Mouse (Mus musculus) spleen, adult 12 weeks (tissue): Measurements from ENCODE around the gene Olfr806.

ENCODE experiments used
- DNase-seq: peaks from one replicate; pipeline ENCODE4 v3.0.0; 2022; ENCODE audit warnings: low spot score

Gene Olfr806

GRCm38 (mm10) chr10:129741821-129742220, at the start of gene Olfr806:
Olfr806 (minus strand) TSS chr10:129741921.
- DNase-seq = no peak

- no peak for DNase-seq
Measured at GRCm38 (mm10) chr10:129778123-129778522, 36.4 kb upstream of the Olfr806 start.

- DNase-seq = no peak
Measured at GRCm38 (mm10) chr10:129774338-129774737, 32.6 kb upstream of the Olfr806 start, which contains the start of gene Olfr809. Olfr809 (plus strand) TSS chr10:129774638.

- no peak for DNase-seq
Measured at GRCm38 (mm10) chr10:129765182-129765581, 23.5 kb upstream of the Olfr806 start, which contains the start of gene Olfr808. Olfr808 (plus strand) TSS chr10:129765482.

DNA sequence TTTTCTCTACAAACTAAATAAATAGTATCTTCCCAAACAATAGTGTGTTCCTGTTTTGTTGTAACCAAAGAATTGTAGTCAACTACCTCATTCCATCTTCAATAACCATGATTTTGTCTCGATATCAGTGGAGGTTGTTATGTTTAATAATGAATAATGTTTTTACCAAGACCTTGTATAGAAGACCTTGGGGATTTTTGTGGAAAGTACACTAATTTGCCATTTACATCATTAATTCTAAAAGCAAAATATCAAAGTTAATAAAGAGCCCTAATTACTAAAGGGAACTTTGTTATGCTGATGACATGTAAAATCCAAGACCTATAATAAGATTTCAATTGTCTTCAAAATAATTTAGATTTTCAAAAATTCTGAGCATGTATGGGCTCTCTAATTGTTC, 16.0 kb upstream of the Olfr806 start, which contains the start of gene Olfr807:
Gene Olfr807, minus strand, starts transcription at position 101 of the 400 bp plus-strand sequence.
- DNase-seq = no peak

GRCm38 (mm10) chr10:129729275-129729674, 12.4 kb downstream of the Olfr806 start, which contains the start of gene Olfr805:
Olfr805 (minus strand) TSS chr10:129729375.
- DNase-seq = no peak

DNA sequence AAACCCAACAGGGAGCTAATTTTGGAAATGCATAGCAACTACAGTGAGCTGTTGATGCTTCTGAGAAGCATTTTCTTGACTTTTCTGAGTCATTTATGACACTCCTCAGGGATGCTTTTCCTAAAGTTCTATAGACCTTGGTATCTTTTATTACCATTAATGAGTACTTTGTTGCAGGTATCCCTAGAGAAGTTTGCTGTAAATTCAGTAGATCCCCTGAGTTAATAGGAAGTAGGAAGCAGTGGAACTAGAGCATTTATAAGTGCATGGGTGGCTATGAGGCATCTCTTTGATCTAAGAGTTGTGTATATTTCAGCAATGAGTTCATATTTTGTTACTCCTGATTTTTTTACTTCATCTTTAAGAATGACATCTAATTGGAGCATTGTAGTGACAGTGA, 38.8 kb downstream of the Olfr806 start, which contains the start of gene Olfr804:
Gene Olfr804, plus strand, starts transcription at position 301 of the 400 bp plus-strand sequence.
- DNase-seq = no peak

DNA sequence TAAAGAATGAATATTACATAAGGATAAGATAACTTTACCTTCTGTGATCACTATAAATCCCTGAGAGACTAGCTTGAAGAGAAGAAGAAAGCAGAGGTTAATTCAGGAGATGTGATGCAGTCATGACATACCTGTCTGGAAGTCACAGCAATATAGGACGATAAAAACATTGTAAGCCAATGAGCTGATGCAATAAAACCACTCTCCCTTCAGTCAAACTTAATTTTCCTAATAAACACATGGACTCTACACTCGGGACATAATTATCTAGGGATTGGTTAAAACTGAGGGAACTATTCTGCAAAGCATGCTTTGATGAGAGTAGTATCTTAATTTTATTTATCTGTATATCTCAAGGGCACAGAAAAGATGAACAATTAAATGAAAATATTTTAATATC, 47.5 kb downstream of the Olfr806 start, which contains the start of gene Olfr803:
Gene Olfr803, minus strand, starts transcription at position 101 of the 400 bp plus-strand sequence.
- no peak for DNase-seq

DNA sequence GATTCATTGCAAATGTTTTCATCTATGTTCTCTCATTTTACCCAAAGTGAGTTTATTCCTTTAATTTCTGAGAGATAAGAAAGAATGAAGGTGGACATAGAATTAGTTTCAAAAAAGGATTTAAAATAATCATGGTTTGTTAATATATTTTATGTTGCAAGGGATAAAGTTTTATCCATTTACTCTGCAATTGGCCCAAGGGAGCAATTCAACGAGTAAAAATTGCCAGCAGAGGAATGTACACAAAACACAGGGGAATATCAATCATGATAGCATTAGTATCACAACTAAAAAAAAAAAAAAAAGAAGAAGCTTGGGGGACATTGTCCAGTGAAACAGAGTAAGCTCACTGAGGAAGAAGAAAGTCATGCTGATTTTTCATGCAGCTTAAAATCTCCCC, 53.7 kb downstream of the Olfr806 start, which contains the start of gene Olfr802:
Gene Olfr802, minus strand, starts transcription at position 101 of the 400 bp plus-strand sequence.
- DNase-seq = no peak
